Mouse (Mus musculus): ENCODE measurements around the gene Olfr221. TPM values are rescaled to one million over a fixed set of nuclear protein-coding genes. Genes with fewer than 3 reads are reported as not detected.

The Olfr221 gene
- polyA plus RNA-seq, 1 experiment from 2014 or later: not detected

- DNase-seq (no peak), ATAC-seq (ENCODE audit: low read depth) (no peak)
- H3K9ac ChIP-seq: no peak overlapping the region
- no peaks in the 10 kb centered on the region for H3K27me3 ChIP-seq
- WGBS (ENCODE audit: insufficient replicate concordance): 72% methylated on average over 4 of the region's 4 CpGs
- H3K4me2 ChIP-seq: no peak overlapping the region
- no peak overlapping the region for H3K4me3 ChIP-seq (replicated peaks)
- H3K27ac ChIP-seq: no peak overlapping the region
- H3K4me1 ChIP-seq (replicated peaks): peaks cover 57% of the 10 kb centered on the region
- no peaks in the 10 kb centered on the region for H3K9me3 ChIP-seq (replicated peaks)
- peaks cover 17% of the 10 kb centered on the region for H3K36me3 ChIP-seq
Measured at GRCm38 (mm10) chr14:52012085-52012484, 30.2 kb downstream of the Olfr221 start.

- ATAC-seq (ENCODE audit: low read depth): no peak
- DNase-seq: no peak
- Histone ChIP-seq H3K36me3 (peaks cover 21% of the 10 kb centered on the region), H3K9me3 (replicated peaks) (no peaks in the 10 kb centered on the region), H3K27me3 (no peaks in the 10 kb centered on the region), H3K9ac (no peak overlapping the region), H3K27ac (no peak overlapping the region), H3K4me3 (replicated peaks) (no peak overlapping the region), H3K4me1 (replicated peaks) (peaks cover 52% of the 10 kb centered on the region), H3K4me2 (no peak overlapping the region)
- 55% methylated on average over 1 of the region's 1 CpGs for WGBS (ENCODE audit: insufficient replicate concordance)
Measured at GRCm38 (mm10) chr14:52011683-52012082, 30.6 kb downstream of the Olfr221 start.

- Histone ChIP-seq H3K4me2 (no peak overlapping the region), H3K27me3 (no peaks in the 10 kb centered on the region), H3K9me3 (replicated peaks) (no peaks in the 10 kb centered on the region), H3K27ac (no peak overlapping the region), H3K9ac (no peak overlapping the region), H3K4me3 (replicated peaks) (no peak overlapping the region), H3K4me1 (replicated peaks) (peaks cover 41% of the 10 kb centered on the region), H3K36me3 (peaks cover 32% of the 10 kb centered on the region)
- 37% methylated on average over 9 of the region's 9 CpGs for WGBS (ENCODE audit: insufficient replicate concordance)
- ATAC-seq (ENCODE audit: low read depth): no peak
- no peak for DNase-seq
Measured at GRCm38 (mm10) chr14:52010446-52011111, 31.7 kb downstream of the Olfr221 start.

GRCm38 (mm10) chr14:52009841-52010240 lies 32.4 kb downstream of the Olfr221 start:
- Histone ChIP-seq H3K4me1 (replicated peaks) (peaks cover 34% of the 10 kb centered on the region), H3K27ac (no peak overlapping the region), H3K4me3 (replicated peaks) (no peak overlapping the region), H3K9ac (no peak overlapping the region), H3K36me3 (peaks cover 39% of the 10 kb centered on the region), H3K9me3 (replicated peaks) (no peaks in the 10 kb centered on the region), H3K27me3 (no peaks in the 10 kb centered on the region), H3K4me2 (no peak overlapping the region)
- DNase-seq: no peak
- 79% methylated on average over 6 of the region's 6 CpGs for WGBS (ENCODE audit: insufficient replicate concordance)
- no peak for ATAC-seq (ENCODE audit: low read depth)

- ATAC-seq (ENCODE audit: low read depth) (no peak), DNase-seq (no peak)
- Histone ChIP-seq H3K27ac (no peak overlapping the region), H3K36me3 (peaks cover 43% of the 10 kb centered on the region), H3K27me3 (no peaks in the 10 kb centered on the region), H3K9me3 (replicated peaks) (no peaks in the 10 kb centered on the region), H3K4me1 (replicated peaks) (peaks cover 31% of the 10 kb centered on the region), H3K9ac (no peak overlapping the region), H3K4me2 (0 out of 2 replicates have a peak overlapping the region, but pooled peaks have one; percentile 6), H3K4me3 (replicated peaks) (no peak overlapping the region)
- 68% methylated on average over 26 of the region's 26 CpGs for WGBS (ENCODE audit: insufficient replicate concordance)
Measured at GRCm38 (mm10) chr14:52009361-52009760, 32.9 kb downstream of the Olfr221 start.

- no peak overlapping the region for H3K4me3 ChIP-seq (replicated peaks)
- H3K9me3 ChIP-seq (replicated peaks): no peaks in the 10 kb centered on the region
- no peak overlapping the region for H3K27ac ChIP-seq
- no peak overlapping the region for H3K9ac ChIP-seq
- ATAC-seq (ENCODE audit: low read depth) (peak; percentile 75), DNase-seq (peak; percentile 79)
- peaks cover 26% of the 10 kb centered on the region for H3K4me1 ChIP-seq (replicated peaks)
- 0 out of 2 replicates have a peak overlapping the region, but pooled peaks have one; percentile 6 for H3K4me2 ChIP-seq
- no peaks in the 10 kb centered on the region for H3K27me3 ChIP-seq
- WGBS (ENCODE audit: insufficient replicate concordance): 50% methylated on average over 38 of the region's 38 CpGs
- peaks cover 51% of the 10 kb centered on the region for H3K36me3 ChIP-seq
Measured at GRCm38 (mm10) chr14:52008321-52009203, 33.7 kb downstream of the Olfr221 start.

- no peak overlapping the region for H3K27ac ChIP-seq
- H3K4me3 ChIP-seq (replicated peaks): no peak overlapping the region
- H3K4me1 ChIP-seq (replicated peaks): peaks cover 24% of the 10 kb centered on the region
- H3K36me3 ChIP-seq: peaks cover 64% of the 10 kb centered on the region
- H3K27me3 ChIP-seq: no peaks in the 10 kb centered on the region
- no peak overlapping the region for H3K9ac ChIP-seq
- DNase-seq (no peak), ATAC-seq (ENCODE audit: low read depth) (no peak)
- 90% methylated on average over 23 of the region's 23 CpGs for WGBS (ENCODE audit: insufficient replicate concordance)
- H3K4me2 ChIP-seq: no peak overlapping the region
- H3K9me3 ChIP-seq (replicated peaks): no peaks in the 10 kb centered on the region
Measured at GRCm38 (mm10) chr14:52006771-52007170, 35.5 kb downstream of the Olfr221 start.

GRCm38 (mm10) chr14:52006241-52006640 lies 36.0 kb downstream of the Olfr221 start:
- no peaks in the 10 kb centered on the region for H3K9me3 ChIP-seq (replicated peaks)
- H3K4me1 ChIP-seq (replicated peaks): peaks cover 20% of the 10 kb centered on the region
- no peak overlapping the region for H3K4me3 ChIP-seq (replicated peaks)
- H3K27ac ChIP-seq: no peak overlapping the region
- no peak overlapping the region for H3K9ac ChIP-seq
- no peak for ATAC-seq (ENCODE audit: low read depth)
- DNase-seq: no peak
- peaks cover 65% of the 10 kb centered on the region for H3K36me3 ChIP-seq
- 82% methylated on average over 8 of the region's 8 CpGs for WGBS (ENCODE audit: insufficient replicate concordance)
- no peak overlapping the region for H3K4me2 ChIP-seq
- H3K27me3 ChIP-seq: no peaks in the 10 kb centered on the region

- ATAC-seq (ENCODE audit: low read depth): no peak
- H3K36me3 ChIP-seq: peaks cover 70% of the 10 kb centered on the region
- WGBS (ENCODE audit: insufficient replicate concordance): 74% methylated on average over 6 of the region's 6 CpGs
- no peak overlapping the region for H3K9ac ChIP-seq
- H3K4me1 ChIP-seq (replicated peaks): peaks cover 17% of the 10 kb centered on the region
- no peak overlapping the region for H3K4me3 ChIP-seq (replicated peaks)
- no peak overlapping the region for H3K27ac ChIP-seq
- no peaks in the 10 kb centered on the region for H3K9me3 ChIP-seq (replicated peaks)
- DNase-seq: no peak
- H3K27me3 ChIP-seq: no peaks in the 10 kb centered on the region
- H3K4me2 ChIP-seq: no peak overlapping the region
Measured at GRCm38 (mm10) chr14:52005616-52006015, 36.6 kb downstream of the Olfr221 start.

GRCm38 (mm10) chr14:52005141-52005540 lies 37.1 kb downstream of the Olfr221 start:
- Histone ChIP-seq H3K4me3 (replicated peaks) (no peak overlapping the region), H3K9ac (no peak overlapping the region), H3K36me3 (peaks cover 72% of the 10 kb centered on the region), H3K4me2 (no peak overlapping the region), H3K27ac (no peak overlapping the region), H3K27me3 (no peaks in the 10 kb centered on the region), H3K9me3 (replicated peaks) (no peaks in the 10 kb centered on the region), H3K4me1 (replicated peaks) (peaks cover 12% of the 10 kb centered on the region)
- ATAC-seq (ENCODE audit: low read depth): no peak
- WGBS (ENCODE audit: insufficient replicate concordance): 80% methylated on average over 7 of the region's 7 CpGs
- DNase-seq: no peak

- DNase-seq: no peak
- Histone ChIP-seq H3K9ac (no peak overlapping the region), H3K36me3 (peaks cover 73% of the 10 kb centered on the region), H3K9me3 (replicated peaks) (no peaks in the 10 kb centered on the region), H3K27ac (no peak overlapping the region), H3K4me3 (replicated peaks) (no peak overlapping the region), H3K4me2 (no peak overlapping the region), H3K4me1 (replicated peaks) (peaks cover 8% of the 10 kb centered on the region), H3K27me3 (no peaks in the 10 kb centered on the region)
- WGBS (ENCODE audit: insufficient replicate concordance): 55% methylated on average over 16 of the region's 16 CpGs
- no peak for ATAC-seq (ENCODE audit: low read depth)
Measured at GRCm38 (mm10) chr14:52003981-52004495, 38.2 kb downstream of the Olfr221 start.

All from liver, embryonic 13.5 days (tissue).